In genomic region chr9:71880629-71881028, GRCm38 (mm10) we compare ENCODE assay signal across 13 mouse cellular contexts.
DNase-seq lines count a peak whose midpoint lies in the region; ATAC-seq lines count a peak whose summit lies in the region.
"Had no signal": no experiment of that assay in that cellular context is flagged by ENCODE, and none has a peak within 500 bp of the region (broad histone marks: within the 10 kb centered on the region; RNA-seq: fewer than 3 reads in every experiment).

No protein-coding gene starts in this region.

- intact Hi-C loops in left cerebral cortex, postnatal 10 days (cut with DNase I): no loop called here

- no peak overlapping the region for H3K9ac ChIP-seq in limb, embryonic 11.5 days (ENCODE audit: low read length)
- H3K9ac ChIP-seq in forebrain, embryonic 14.5 days (ENCODE audit: low read length): no peak overlapping the region
- H3K9ac ChIP-seq in stomach, embryonic 15.5 days: no peak overlapping the region
- H3K9ac ChIP-seq: neural tube, embryonic 12.5 days had no signal

- no peaks in the 10 kb centered on the region for H3K9me3 ChIP-seq in limb, embryonic 11.5 days (ENCODE audit: control insufficient read depth, low read length)
- no peaks in the 10 kb centered on the region for H3K9me3 ChIP-seq in limb, embryonic 10.5 days (replicated peaks)
- no peaks in the 10 kb centered on the region for H3K9me3 ChIP-seq in forebrain, embryonic 14.5 days (replicated peaks; ENCODE audit: control insufficient read depth, low read length)
- H3K9me3 ChIP-seq in stomach, embryonic 15.5 days: no peaks in the 10 kb centered on the region
- H3K9me3 ChIP-seq: neural tube, embryonic 12.5 days had no signal

- peak; percentile 35; the same call in 1 of the 2 replicates for ATAC-seq in limb, embryonic 11.5 days (ENCODE audit: insufficient number of reproducible peaks, low FRiP score, low TSS enrichment, low read depth)
- ATAC-seq in forebrain, embryonic 14.5 days: no peak
- peak; percentile 27; the same call in 1 of the 2 replicates for ATAC-seq in stomach, embryonic 15.5 days (ENCODE audit: insufficient read depth, low FRiP score, low read depth)

- WGBS in limb, embryonic 11.5 days: 6% methylated on average over 1 of the region's 1 CpGs
- 6% methylated on average over 1 of the region's 1 CpGs for WGBS in limb, embryonic 10.5 days
- 5% methylated on average over 1 of the region's 1 CpGs for WGBS in forebrain, embryonic 14.5 days
- WGBS in stomach, embryonic 15.5 days: 21% methylated on average over 1 of the region's 1 CpGs

- peaks cover 2% of the 10 kb centered on the region; the same call in 1 of the 2 replicates for H3K4me1 ChIP-seq in limb, embryonic 11.5 days (ENCODE audit: control insufficient read depth, insufficient read depth, low read length)
- H3K4me1 ChIP-seq in limb, embryonic 10.5 days: peaks cover 17% of the 10 kb centered on the region
- H3K4me1 ChIP-seq in forebrain, embryonic 14.5 days (ENCODE audit: control insufficient read depth, insufficient read depth, low read length): peaks cover 30% of the 10 kb centered on the region
- peaks cover 3% of the 10 kb centered on the region; the same call in 1 of the 2 replicates for H3K4me1 ChIP-seq in stomach, embryonic 15.5 days

- no peak overlapping the region for H3K27ac ChIP-seq in limb, embryonic 11.5 days (replicated peaks; ENCODE audit: low read depth, low read length)
- H3K27ac ChIP-seq in limb, embryonic 10.5 days: no peak overlapping the region
- H3K27ac ChIP-seq in forebrain, embryonic 14.5 days (ENCODE audit: low read depth, low read length): no peak overlapping the region
- H3K27ac ChIP-seq in stomach, embryonic 15.5 days: peak overlapping the region; percentile 35; the same call in 1 of the 2 replicates

- DNase-seq in limb, embryonic 11.5 days (ENCODE audit: low spot score): no peak
- DNase-seq in limb, embryonic 10.5 days (ENCODE audit: low spot score): no peak
- peak; percentile 53 for DNase-seq in forebrain, embryonic 14.5 days (ENCODE audit: low spot score)
- DNase-seq in lung, postnatal 25 days (ENCODE audit: low spot score): peak; percentile 31
- DNase-seq in left cerebral cortex, postnatal 10 days (ENCODE audit: extremely low spot score in 1 of 2, low spot score in 2 of 2): no peak
- no peak for DNase-seq in spleen, postnatal 14 days (ENCODE audit: low spot score in 2 of 2)
- DNase-seq in cerebellum, postnatal 14 days: no peak
- DNase-seq: adrenal gland, postnatal 10 days; cerebellum, adult 9-10 months; gastrocnemius, postnatal 10 days had no signal

- H3K27me3 ChIP-seq in limb, embryonic 11.5 days (ENCODE audit: control insufficient read depth, insufficient read depth, low read length): no peaks in the 10 kb centered on the region
- no peaks in the 10 kb centered on the region for H3K27me3 ChIP-seq in limb, embryonic 10.5 days (ENCODE audit: low read depth, poor library complexity, severe bottlenecking)
- no peaks in the 10 kb centered on the region for H3K27me3 ChIP-seq in forebrain, embryonic 14.5 days (replicated peaks; ENCODE audit: control insufficient read depth, insufficient read depth, low read length)
- no peaks in the 10 kb centered on the region for H3K27me3 ChIP-seq in stomach, embryonic 15.5 days (replicated peaks)
- H3K27me3 ChIP-seq: neural tube, embryonic 12.5 days had no signal

- no peak overlapping the region for H3K4me3 ChIP-seq in limb, embryonic 11.5 days (ENCODE audit: low read depth, low read length)
- H3K4me3 ChIP-seq in limb, embryonic 10.5 days: no peak overlapping the region
- no peak overlapping the region for H3K4me3 ChIP-seq in forebrain, embryonic 14.5 days (ENCODE audit: low read depth, low read length)
- no peak overlapping the region for H3K4me3 ChIP-seq in stomach, embryonic 15.5 days (replicated peaks)
- H3K4me3 ChIP-seq: neural tube, embryonic 12.5 days had no signal

- peaks cover 10% of the 10 kb centered on the region; the same call in 1 of the 2 replicates for H3K36me3 ChIP-seq in limb, embryonic 11.5 days (ENCODE audit: control insufficient read depth, insufficient read depth, low read length)
- H3K36me3 ChIP-seq in limb, embryonic 10.5 days: peaks cover 94% of the 10 kb centered on the region
- H3K36me3 ChIP-seq in forebrain, embryonic 14.5 days (ENCODE audit: control insufficient read depth, insufficient read depth, low read length): peaks cover 18% of the 10 kb centered on the region
- H3K36me3 ChIP-seq in stomach, embryonic 15.5 days: peaks cover 13% of the 10 kb centered on the region

- H3K4me2 ChIP-seq in limb, embryonic 11.5 days (ENCODE audit: low read depth, severe bottlenecking): no peak overlapping the region
- no peak overlapping the region for H3K4me2 ChIP-seq in forebrain, embryonic 14.5 days (ENCODE audit: low read length)
- H3K4me2 ChIP-seq in stomach, embryonic 15.5 days: no peak overlapping the region
- H3K4me2 ChIP-seq: liver, embryonic 11.5 days had no signal

Comparison
In these comparisons a context has a peak if more than half of its experiments do, and no peak if none do; other contexts are left out.
1. DNase-seq: peak in forebrain, embryonic 14.5 days (single experiment) and lung, postnatal 25 days (single experiment); none in limb, embryonic 11.5 days (single experiment), limb, embryonic 10.5 days (single experiment), left cerebral cortex, postnatal 10 days (0 of 2), spleen, postnatal 14 days (0 of 2) and cerebellum, postnatal 14 days (0 of 2).